Mouse (Mus musculus): Measurements from ENCODE around the gene Cacng8.

Gene Cacng8

DNA sequence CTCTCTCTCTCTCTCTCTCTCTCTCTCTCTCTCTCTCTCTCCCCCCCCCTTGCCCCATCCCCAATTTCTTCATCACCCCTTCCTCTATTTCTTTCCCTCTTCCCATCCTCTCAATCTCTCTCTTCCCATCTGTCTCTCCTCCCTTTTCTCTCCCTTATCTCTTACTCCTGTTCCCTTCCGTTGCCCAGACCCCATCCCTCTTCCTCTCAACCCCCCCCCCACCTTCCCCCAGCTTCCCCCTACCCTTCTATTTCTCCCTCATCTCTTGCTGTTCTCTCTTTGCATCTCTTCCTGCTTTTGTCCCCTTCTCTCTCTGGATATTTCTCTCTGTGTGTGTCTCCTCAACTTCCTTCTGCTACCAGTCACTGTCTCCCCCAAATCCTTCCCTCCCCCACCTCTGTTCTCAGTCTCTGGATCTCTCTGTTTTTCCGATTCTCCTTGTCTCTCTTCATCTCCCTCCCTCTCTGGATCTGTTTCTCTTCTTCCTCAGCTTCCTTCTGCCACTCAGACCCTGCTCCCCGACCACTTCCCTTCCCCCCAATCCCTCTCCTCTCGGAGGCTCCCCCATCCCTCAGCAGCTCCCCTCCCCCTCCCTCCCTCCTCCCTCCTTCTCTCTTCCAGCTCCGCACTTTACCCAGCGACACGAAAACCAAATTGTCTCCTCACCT, at the start of gene Cacng8:
TSS of gene Cacng8 (plus strand) at position 271 of the 668 bp plus-strand sequence.
- 2% methylated on average over 7 of the region's 7 CpGs for WGBS

DNA sequence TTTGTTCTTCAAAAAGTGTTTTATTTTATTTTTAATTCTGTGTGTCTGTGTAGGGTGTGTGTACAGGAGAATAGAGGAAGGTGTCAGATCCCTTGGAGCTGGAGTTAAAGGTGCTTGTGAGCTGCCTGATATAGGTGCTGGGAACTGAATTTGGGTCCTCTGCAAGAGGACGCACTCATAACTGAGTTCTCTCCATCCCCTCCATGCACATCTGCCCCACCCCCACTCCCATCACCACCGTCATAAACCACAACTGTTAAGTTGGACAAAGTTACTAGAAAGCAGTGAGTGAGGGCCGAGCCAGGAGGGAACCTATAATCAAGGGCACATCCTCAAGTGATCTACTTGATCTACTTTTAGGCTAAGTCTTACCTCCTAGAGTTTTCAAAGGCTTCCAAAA, 46.6 kb upstream of the Cacng8 start:
- 87% methylated on average over 3 of the region's 3 CpGs for WGBS

DNA sequence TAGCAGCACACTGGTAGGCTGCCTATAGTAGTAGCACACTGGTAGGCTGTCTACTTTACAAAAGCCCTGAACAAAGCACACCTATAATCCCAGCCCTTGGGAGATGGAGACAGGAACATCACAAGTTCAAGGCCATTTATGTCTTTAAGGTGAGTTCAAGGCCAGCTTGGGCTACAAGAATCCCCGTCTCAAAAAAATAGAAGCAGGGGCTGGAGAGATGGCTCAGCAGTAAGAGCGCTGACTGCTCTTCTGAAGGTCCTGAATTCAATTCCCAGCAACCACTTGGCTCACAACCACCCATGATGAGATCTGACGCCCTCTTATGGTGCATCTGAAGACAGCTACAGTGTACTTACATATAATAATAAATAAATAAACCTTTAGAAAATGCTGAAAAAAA, 45.2 kb upstream of the Cacng8 start:
- 94% methylated on average over 3 of the region's 3 CpGs for WGBS

DNA sequence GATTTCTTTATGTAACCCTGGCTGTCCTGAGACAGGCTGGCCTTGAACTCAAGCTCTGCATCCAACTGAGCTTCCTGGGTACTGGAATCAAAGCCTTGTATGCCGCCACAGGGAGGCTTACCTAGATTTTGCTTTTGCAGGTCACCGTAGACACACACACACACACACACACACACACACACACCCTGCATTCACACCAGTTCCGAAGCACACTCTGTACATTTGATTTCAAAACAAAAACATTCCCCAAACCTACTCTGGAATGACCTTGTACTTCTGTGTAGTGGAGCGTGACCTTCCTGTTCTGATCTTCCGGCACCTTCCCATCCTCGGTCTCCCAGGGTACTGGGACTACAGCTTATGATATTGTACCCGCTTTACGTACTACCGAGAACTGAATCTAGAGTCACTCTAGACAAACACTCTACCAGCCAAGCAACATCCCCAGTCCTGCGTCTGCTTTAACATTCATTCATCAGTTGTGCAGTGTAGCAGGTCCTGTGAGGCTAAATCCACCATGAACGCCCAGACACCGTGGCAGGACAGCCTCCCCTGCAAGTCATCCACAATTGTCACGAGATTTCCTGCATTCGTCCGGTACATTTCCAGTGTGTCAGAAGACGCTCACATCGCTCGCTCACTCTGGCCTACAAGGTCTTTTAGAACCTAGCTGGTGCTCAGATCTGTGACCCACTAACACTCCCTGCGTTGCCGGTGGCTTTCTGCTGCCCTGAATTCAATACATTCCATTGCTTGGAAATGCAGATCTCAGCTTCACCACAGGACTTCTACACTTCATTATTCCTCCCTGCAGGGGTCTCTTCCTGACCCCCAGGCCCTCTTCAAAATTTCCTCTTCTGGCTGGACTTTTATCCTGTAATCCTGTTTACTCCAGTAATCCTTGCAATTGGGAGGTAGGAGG, 42.9 kb upstream of the Cacng8 start:
- WGBS: 64% methylated on average over 20 of the region's 20 CpGs

DNA sequence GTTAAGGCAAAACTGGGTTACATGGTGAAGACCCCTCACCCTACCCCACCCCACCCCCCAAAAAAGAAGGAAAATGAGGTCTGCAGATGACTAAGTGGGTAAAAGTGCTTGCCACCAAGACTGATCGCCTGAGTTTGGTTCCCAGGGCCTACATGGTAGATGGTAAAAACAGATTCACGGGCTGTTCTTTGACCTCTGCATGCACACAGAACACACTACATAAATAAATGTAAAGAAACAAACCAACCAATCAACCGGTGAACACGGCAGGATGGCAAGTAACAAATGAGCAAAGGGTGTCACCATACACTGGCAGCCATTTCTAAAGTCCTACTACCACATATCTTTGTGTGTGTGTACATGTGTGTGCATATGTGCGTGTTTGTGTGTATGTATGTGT, 42.2 kb upstream of the Cacng8 start:
- 73% methylated on average over 5 of the region's 5 CpGs for WGBS

DNA sequence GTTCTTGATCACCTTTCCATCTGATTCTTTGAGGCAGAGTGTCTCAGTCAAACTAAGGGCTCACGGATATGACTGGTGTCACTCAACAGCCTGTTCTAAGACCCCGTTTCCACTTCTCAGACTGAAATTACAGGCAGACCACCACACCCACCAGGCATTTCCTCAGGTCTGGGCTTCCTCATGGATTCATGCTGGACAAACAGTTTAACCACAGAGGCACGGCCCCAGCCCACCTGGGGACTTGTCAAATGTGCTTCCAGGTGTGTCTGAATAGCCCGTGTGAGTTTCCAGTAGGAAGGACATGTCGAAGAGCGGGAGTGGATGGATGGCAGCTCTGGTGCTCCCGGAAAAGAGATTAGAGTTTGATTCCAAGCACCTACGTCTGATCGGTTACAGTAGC, 40.7 kb upstream of the Cacng8 start:
- WGBS: 92% methylated on average over 9 of the region's 9 CpGs

DNA sequence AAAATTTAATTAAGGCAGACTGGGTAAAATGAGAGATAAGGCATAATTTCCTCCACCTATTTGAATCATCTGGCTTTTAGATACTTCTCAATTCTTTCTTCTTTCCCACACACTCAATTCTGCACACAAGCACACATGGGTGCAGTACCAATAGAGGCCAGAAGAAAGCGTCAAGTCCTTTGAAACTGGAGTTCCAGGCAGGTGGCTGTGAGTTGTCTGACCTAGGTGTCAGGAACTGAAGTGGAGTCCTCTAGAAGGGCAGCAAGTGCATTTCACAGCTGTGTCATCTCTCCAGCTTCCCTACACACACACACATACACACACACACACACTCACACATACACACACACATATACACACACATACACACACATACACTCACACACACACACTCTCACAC, 38.9 kb upstream of the Cacng8 start:
- WGBS: 83% methylated on average over 1 of the region's 1 CpGs

DNA sequence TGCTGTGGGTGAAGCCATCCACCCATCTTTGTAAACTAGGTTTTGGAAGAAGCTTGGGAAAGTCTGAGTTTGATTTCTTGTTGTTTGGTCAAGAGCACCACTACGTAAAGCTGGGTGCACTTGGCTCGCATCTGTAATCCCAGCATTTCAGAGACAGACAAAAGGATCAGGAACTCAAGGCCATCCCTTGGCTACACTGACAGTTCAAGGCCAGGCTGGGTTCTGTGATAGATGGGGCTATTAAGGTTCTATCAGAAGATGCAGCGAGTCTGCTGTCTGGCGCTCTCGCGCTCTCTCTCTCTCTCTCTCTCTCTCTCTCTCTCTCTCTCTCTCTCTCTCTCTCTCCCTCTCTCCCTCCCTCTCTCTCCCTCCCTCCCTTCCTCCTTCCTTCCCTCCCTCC, 35.6 kb upstream of the Cacng8 start:
- 91% methylated on average over 6 of the region's 6 CpGs for WGBS

DNA sequence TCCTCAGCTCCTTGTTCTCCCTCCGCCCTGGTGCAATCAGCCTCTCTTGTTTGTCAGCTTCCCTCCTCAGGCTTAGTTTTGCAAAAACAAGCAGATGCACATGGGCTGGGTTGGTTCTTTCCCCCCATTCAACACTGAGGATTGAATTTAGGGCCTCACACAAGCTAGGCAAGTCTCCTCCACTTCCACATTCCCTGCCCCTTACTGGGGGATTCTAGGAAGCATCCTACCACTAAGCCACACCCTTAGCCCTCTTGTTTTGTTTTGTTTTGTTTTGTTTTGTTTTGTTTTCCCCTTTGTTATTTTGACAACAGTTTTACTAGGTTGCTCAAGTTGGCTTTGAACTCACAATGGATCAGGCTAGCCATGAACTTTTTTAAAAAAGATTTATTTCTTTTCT, 29.8 kb upstream of the Cacng8 start:
- 91% methylated on average over 1 of the region's 1 CpGs for WGBS

DNA sequence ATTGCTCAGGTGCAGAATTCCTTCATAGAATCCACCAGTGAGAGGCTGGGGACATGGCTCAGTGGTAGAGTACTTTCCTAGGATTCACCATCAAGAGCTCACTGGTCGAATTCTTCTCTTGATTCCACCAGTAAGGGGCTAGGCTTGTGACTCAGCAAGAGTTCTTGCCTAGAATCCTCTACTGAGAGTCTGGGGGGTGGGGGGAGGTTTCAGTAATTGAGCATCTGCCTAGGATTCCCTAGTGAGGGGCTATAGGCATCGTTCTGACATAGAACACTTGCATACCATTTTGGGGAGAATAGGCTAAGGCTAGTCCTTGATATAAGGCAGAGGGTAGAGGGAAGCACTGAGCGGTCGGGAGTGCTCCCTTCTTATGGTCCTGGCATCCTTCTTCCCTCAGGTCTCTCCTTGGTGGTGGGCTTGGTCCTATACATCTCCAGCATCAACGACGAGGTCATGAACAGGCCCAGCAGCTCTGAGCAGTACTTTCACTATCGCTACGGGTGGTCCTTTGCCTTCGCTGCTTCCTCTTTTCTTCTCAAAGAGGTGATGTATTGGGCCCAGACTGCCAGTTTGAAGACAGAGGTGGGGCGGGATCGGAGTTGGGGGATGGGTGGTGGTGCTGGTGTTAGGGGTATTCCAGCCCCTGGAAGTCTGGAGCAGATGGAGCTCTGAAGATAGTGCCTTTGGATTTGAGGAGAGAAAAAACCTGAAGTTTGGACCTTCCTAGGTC, 24.8 kb upstream of the Cacng8 start:
- WGBS: 74% methylated on average over 11 of the region's 11 CpGs

DNA sequence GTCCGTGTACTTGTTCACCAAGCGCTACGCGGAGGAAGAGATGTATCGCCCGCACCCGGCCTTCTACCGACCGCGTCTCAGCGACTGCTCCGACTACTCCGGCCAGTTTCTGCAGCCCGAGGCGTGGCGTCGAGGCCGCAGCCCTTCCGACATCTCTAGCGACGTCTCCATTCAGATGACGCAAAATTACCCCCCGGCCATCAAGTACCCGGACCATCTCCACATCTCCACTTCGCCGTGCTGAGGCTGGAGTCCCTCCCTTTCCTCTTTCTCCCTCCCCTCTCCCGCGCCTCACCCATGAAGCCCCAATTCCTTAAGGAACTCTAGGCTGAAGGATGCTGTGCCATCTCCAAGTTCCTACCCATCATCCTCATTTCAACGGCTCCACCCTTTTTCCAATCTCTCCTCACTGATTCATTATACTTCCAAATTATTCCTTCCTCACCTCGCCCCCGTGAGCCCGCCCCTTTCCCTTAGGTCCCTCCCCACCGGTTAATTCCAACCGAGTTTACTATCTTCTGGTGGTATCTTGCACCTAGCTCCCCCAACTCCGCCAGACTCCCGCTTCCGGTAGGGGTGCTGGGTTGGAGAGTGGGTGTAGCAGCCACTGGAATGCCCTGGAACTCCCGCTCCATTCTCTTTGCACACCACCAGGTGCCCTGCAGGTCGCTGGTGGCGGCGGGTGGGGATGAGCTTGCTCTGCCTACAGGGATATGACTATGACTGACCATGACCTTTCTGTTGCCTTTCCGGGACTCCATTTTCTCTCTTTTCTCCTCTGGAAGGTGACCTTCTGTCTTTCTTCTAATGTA, 23.6 kb upstream of the Cacng8 start:
- 51% methylated on average over 42 of the region's 42 CpGs for WGBS

DNA sequence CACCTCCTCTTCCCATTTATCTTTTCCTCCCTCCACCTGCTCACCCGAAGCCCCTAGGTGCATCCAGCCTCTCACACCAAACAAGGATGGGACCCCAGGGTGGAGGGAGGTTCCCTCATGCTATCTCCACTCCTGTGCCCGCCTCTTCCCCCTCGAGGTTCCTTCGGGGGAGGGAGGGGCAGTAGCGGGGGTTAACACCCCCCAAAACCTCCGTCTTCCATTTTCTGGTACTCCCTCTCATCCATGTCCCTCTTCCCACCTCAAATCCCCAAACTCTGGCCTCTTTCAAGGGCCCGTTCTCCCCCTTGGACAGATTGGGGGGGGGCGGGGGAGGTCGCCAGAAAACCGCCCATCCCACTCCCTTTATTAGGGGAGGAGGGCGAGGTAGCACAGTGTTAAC, 22.9 kb upstream of the Cacng8 start:
- 29% methylated on average over 10 of the region's 11 CpGs for WGBS

DNA sequence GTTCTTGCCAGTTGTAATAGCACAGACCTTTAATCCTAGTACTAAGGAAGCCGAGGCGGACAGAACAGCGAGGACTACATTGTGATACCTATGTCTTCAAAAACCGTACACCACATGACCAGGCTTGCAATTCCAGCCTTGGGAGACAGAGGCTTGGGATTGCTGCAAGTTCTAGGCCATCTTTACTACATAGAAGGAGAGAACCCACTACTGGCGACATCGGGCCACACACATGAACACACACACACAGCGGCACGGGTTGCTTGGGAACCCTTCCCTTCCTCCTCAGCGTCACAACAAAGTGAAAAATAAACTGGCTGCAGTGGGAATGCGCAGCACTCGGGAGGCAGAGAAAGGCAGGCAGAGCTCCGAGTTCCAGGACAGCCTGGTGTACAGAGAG, 22.2 kb upstream of the Cacng8 start:
- WGBS: 37% methylated on average over 12 of the region's 12 CpGs

DNA sequence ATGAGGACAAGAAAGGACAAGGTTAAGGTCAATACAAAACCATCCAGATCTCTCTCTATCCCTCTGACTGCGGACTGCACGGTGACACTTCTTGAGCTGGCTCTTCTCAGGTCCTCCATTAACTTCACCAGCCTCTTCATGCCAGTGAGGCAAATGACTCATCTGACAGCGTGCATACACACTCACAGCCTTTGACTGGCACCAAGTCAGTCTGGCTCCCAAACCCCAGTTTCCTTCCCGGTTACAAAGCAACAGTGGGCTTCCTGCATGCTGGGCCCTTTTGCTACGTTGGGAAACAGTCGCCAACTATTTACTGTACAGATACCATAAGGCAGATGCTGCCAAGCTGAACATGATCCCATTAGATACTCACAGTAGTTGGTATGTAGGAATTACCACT, 21.3 kb upstream of the Cacng8 start:
- WGBS: 50% methylated on average over 6 of the region's 6 CpGs

DNA sequence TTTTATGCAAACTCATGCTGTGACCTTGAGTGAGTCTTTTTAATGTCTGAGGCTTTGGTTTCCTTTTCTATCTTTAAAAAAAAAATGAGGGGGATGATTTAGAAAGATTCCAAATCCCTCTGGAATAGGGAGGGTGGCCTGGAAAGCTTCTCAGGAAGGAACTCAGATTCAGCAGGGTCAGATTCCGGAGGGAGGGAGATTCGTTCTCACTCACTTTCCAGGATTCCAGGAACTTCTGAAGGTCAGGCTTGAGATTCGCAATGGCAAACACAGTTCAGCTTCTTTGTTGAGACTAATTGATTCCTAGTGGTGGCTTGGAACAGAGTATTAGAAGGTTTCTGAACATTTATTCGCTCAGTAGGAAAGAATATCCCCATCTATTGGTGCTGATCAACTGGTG, 20.1 kb upstream of the Cacng8 start:
- 69% methylated on average over 4 of the region's 4 CpGs for WGBS

DNA sequence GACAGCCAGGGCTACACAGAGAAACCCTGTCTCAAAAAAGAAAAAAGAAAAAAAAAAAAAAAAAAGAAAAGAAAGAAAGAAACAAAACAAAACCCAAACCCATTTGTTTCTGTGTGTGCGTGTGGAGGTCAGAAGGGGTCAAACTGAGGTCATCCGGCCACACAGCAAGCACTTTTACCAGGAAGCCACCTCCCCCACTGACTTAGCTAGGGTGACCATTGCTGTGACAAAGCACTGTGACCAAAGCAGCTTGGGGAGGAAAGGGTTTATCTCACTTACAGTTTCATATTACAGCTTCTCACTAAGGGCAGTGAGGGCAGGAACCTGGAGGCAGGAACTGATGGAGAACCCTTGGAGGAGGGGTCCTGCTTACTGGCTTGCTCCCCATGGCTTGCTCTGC, 18.1 kb upstream of the Cacng8 start:
- 90% methylated on average over 2 of the region's 2 CpGs for WGBS

DNA sequence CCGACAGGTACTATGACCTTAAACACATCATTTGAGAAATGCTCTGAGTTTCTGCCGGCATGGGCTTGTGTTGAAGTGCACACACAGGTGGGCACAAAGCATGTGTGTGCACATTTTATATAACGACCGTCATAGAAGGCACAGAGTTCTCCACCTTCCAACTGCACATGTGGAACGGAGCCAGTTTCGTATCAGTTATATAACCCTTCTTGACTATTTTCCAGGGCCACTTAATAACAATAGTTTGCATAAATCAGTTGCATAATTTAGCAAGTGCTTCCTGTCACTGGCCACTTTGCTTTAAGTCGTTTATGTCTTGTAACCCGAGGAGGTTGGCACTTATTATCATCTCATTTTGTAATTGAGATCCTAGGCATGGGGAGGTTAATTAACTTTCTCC, 16.7 kb upstream of the Cacng8 start:
- 80% methylated on average over 8 of the region's 8 CpGs for WGBS

DNA sequence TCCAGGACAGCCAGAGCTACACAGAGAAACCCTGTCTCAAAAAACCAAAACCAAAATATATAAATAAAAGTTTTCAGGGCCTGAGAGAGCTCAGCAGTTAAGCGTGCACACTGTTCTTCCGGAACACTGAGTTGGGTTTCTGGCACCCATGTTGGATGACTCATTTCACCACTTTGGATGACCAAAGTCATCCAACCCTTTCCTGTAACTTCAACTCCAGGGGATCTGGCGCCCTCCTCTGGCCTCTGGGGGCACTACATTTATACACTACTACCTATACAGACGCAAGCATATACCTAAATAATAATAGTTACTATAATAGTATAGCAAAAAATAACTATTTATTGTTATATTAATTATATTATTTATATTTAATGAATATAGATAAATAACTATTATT, 13.7 kb upstream of the Cacng8 start:
- 36% methylated on average over 4 of the region's 4 CpGs for WGBS

DNA sequence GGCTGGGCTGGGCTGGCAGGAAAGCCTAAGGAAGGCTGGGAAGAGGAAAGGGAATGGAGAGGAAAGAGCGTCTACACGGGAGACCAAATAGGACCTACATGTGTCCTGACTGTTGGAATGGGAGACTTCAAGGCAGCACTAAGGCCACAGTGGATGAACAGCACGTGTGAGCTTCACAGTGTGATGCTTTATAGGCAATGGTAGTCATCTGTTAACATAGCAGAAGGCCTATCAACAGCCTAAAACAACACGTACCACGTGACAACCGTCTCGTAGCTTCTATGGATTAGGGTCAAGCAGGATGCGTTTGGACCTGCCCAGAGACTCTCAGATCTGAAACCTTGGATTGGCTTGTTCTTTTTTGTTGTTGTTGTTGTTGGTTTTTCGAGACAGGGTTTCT, 8.4 kb upstream of the Cacng8 start:
- 89% methylated on average over 9 of the region's 9 CpGs for WGBS

DNA sequence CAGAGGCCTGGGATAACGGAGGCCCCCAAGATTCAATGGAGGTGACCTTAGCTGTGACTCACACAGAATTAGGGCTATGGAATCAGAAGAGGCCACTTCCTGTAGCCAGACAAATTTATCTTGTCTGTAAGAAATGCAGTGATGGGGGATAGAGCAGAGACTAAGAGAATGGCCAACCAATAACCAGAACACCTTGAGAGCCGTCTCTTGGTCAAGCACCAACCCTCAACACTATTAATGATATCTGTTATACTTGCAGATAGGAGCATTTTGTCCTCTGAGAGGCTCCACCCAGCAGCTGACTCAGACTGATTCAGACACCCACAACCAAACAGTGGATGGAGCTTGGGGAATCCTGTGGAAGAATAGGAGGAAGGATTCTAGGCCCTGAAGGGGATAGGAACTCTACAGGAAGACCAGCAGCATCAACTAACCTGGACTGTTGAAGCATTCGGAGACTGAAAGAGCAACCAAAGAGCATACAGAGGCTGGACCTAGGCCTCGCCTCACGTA, 5.6 kb upstream of the Cacng8 start:
- 88% methylated on average over 5 of the region's 5 CpGs for WGBS

DNA sequence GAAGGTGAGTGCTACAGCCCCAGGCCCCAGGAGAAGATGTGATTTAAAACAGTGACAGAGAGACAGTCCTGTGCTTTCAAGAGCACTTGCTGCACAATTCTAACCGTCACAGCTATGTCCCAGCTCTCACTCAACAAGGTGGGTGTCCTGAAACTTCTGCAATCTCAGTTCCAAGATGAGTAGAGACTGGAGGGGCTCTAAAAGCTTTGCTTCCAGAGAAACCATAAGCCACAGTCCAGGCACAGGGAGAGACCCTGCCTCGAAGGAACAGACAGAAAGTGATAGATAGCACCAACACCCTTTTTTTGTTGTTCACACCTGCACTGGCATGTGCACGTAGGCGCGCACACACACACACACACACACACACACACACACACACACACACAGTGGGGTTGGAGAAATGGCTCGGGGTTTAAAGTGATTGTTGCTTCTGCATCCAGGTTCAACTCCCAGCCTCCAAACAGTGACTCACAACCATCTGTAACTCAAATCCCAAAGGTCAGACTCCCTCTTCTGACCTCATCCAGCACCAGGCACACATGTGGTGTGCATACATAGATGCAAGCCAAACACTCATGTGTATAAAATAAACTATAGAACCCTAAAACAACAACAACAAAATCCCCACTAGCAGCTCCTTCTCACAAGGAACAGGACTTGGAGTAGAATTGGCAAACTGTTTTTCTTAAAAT, 4.3 kb upstream of the Cacng8 start:
- 71% methylated on average over 6 of the region's 6 CpGs for WGBS

Data from cerebral cortex, adult 2 months (tissue).